Mouse (Mus musculus): ENCODE data around the gene Zc3h7a. TPM values are rescaled to one million over a fixed set of nuclear protein-coding genes. Genes with fewer than 3 reads are reported as not detected.

The Zc3h7a gene
- total RNA-seq (2021): 10 to 100 TPM; 19.8 to 26.0 TPM

- DNase-seq: peak; percentile 88 to 91
- intact Hi-C loops (cut with DNase I): loop anchor here (2.0 kb wide), 2 partner anchors 78 to 304 kb away; partner anchors contain the start of gene Gspt1
Measured at GRCm38 (mm10) chr16:11176208-11176883, at the start of gene Zc3h7a. Gene Zc3h7a, minus strand, starts transcription at chr16:11176393.

GRCm38 (mm10) chr16:11217801-11218200 lies 41.6 kb upstream of the Zc3h7a start:
- intact Hi-C loops (cut with DNase I): no loop called here
- no peak for DNase-seq

- intact Hi-C loops (cut with DNase I): loop anchor here (1.0 to 5.0 kb wide), 5 partner anchors 28 to 214 kb away; partner anchors contain the start of genes Gspt1, Snx29 and Txndc11
- no peak for DNase-seq
Measured at GRCm38 (mm10) chr16:11203600-11204390, 27.6 kb upstream of the Zc3h7a start.

- intact Hi-C loops (cut with DNase I): loop anchor here (1.0 to 5.0 kb wide), 5 partner anchors 28 to 214 kb away; partner anchors contain the start of genes Gspt1, Snx29 and Txndc11
- DNase-seq: peak; percentile 89 to 92
Measured at GRCm38 (mm10) chr16:11202571-11203554, 26.7 kb upstream of the Zc3h7a start, which contains the start of gene Rsl1d1. Gene Rsl1d1, minus strand, starts transcription at chr16:11203331.

GRCm38 (mm10) chr16:11201740-11202394 lies 25.7 kb upstream of the Zc3h7a start:
- intact Hi-C loops (cut with DNase I): loop anchor here (2.0 to 5.0 kb wide), 4 partner anchors 53 to 215 kb away; partner anchors contain the start of genes Gspt1, Snx29 and Txndc11
- DNase-seq: no peak

GRCm38 (mm10) chr16:11200247-11200646 lies 24.1 kb upstream of the Zc3h7a start:
- intact Hi-C loops (cut with DNase I): loop anchor here (5.0 kb wide), 1 partner anchor 217 kb away; no protein-coding TSS in a partner anchor
- no peak for DNase-seq

GRCm38 (mm10) chr16:11198467-11198866 lies 22.3 kb upstream of the Zc3h7a start:
- intact Hi-C loops (cut with DNase I): no loop called here
- DNase-seq: no peak

- no peak for DNase-seq
- intact Hi-C loops (cut with DNase I): no loop called here
Measured at GRCm38 (mm10) chr16:11197052-11197451, 20.9 kb upstream of the Zc3h7a start.

GRCm38 (mm10) chr16:11193231-11193630 lies 17.0 kb upstream of the Zc3h7a start:
- intact Hi-C loops (cut with DNase I): no loop called here
- DNase-seq: no peak

GRCm38 (mm10) chr16:11190150-11190549 lies 14.0 kb upstream of the Zc3h7a start:
- no peak for DNase-seq
- intact Hi-C loops (cut with DNase I): no loop called here

GRCm38 (mm10) chr16:11177404-11177803 lies 1.2 kb upstream of the Zc3h7a start:
- intact Hi-C loops (cut with DNase I): loop anchor here (2.0 kb wide), 2 partner anchors 77 to 305 kb away; partner anchors contain the start of gene Gspt1
- no peak for DNase-seq

- intact Hi-C loops (cut with DNase I): loop anchor here (2.0 kb wide), 2 partner anchors 78 to 304 kb away; partner anchors contain the start of gene Gspt1
- no peak for DNase-seq
Measured at GRCm38 (mm10) chr16:11176884-11177244, 671 bp upstream of the Zc3h7a start.

- DNase-seq: peak; percentile 63 to 74
- intact Hi-C loops (cut with DNase I): loop anchor here (1.0 to 2.0 kb wide), 4 partner anchors 28 to 303 kb away; partner anchors contain the start of genes Gspt1 and Rsl1d1
Measured at GRCm38 (mm10) chr16:11175489-11176207, 545 bp downstream of the Zc3h7a start.

- intact Hi-C loops (cut with DNase I): loop anchor here (1.0 to 2.0 kb wide), 2 partner anchors 28 to 38 kb away; partner anchors contain the start of gene Rsl1d1
Measured at GRCm38 (mm10) chr16:11175100-11175488, 1.1 kb downstream of the Zc3h7a start.

GRCm38 (mm10) chr16:11174671-11175081 lies 1.5 kb downstream of the Zc3h7a start:
- DNase-seq: peak; percentile 51 to 59
- intact Hi-C loops (cut with DNase I): loop anchor here (1.0 to 5.0 kb wide), 3 partner anchors 29 to 137 kb away; partner anchors contain the start of gene Rsl1d1

More at GRCm38 (mm10) chr16:11175100-11175488, 1.1 kb downstream of the Zc3h7a start:
- DNase-seq: no peak

- intact Hi-C loops (cut with DNase I): loop anchor here (5.0 kb wide), 1 partner anchor 134 kb away; no protein-coding TSS in a partner anchor
- no peak for DNase-seq
Measured at GRCm38 (mm10) chr16:11171679-11172078, 4.5 kb downstream of the Zc3h7a start.

GRCm38 (mm10) chr16:11166431-11166830 lies 9.8 kb downstream of the Zc3h7a start:
- intact Hi-C loops (cut with DNase I): no loop called here
- DNase-seq: no peak

- intact Hi-C loops (cut with DNase I): no loop called here
Measured at GRCm38 (mm10) chr16:11164695-11165255, 11.4 kb downstream of the Zc3h7a start.

More at GRCm38 (mm10) chr16:11164695-11165255, 11.4 kb downstream of the Zc3h7a start:
- DNase-seq: no peak
